Mouse (Mus musculus): Measurements from ENCODE around the gene Aurka.

The Aurka gene

GRCm38 (mm10) chr2:172380513-172380912, 10.2 kb upstream of the Aurka start:
- DNase-seq, result no peak

- DNase-seq, result peak; percentile 62
Measured at GRCm38 (mm10) chr2:172378332-172378731, 8.0 kb upstream of the Aurka start.

- DNase-seq, result no peak
Measured at GRCm38 (mm10) chr2:172376999-172377515, 6.7 kb upstream of the Aurka start.

- no peak for DNase-seq
Measured at GRCm38 (mm10) chr2:172376551-172376950, 6.2 kb upstream of the Aurka start.

DNA sequence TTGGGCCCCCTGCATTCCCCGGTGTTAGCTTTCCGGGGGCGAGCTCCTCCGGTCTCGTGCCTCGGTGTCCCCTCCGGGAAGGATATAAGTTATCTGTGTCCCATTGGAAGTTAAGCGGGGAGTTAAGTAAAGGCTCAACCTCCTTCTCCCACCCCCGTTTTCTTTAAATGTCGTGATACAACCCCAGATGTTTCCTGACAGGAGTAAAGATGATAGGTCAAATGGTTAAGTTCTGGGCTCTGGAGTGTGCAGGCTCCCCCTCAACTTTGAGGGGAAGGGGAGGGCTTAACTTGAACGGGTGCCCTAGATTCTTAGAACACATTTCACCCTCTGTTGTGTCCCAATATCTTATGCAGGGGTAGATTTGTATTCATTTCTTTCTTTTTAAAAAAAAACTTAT, 923 bp upstream of the Aurka start:
- DNase-seq, result no peak

- DNase-seq, result no peak
Measured at GRCm38 (mm10) chr2:172363176-172363575, 7.2 kb downstream of the Aurka start.

GRCm38 (mm10) chr2:172355833-172356232, 14.5 kb downstream of the Aurka start:
- no peak for DNase-seq

- DNase-seq, result no peak
Measured at GRCm38 (mm10) chr2:172354761-172355160, 15.6 kb downstream of the Aurka start.

DNA sequence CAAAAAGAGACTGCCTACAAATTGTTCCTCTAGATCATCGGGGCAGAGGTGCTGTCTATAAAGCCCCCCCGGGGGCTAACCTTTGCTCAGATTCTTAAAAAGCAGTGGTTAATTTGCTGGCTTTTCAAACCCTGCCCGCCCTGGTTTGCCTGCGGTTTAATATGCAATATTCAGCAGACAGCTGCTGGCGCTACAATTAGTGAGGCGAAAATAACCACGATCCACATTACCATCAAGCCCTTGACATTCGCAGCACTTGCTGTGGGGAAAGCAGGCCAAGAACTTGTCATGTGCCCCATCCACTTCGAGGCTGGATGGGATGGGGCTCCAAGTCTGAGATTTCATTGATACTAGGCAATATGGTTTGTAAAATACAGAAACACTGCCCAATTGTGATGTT, 17.1 kb downstream of the Aurka start:
- DNase-seq, result no peak

- DNase-seq, result no peak
Measured at GRCm38 (mm10) chr2:172350773-172351172, 19.6 kb downstream of the Aurka start.

DNA sequence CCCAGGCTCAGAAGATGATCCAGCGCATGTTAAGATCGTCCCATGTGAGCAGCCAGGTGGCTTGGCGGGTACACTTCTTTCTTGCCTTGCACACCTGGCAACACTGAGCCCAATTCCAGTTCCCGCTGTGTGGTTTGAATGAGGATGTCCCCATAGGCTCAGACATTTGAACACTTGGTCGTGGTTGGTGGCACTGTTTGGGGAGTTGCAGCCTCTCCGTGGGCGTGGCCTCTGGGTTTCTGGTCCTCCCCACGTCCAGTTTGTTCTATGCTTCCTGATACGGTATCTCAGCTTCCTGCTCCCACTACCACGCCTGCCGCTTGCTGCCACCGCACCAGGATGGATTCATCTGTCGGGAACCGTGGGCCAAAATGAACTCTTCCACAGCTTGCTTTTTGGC, 20.6 kb downstream of the Aurka start:
- DNase-seq, result no peak

- peak; percentile 68 for DNase-seq
Measured at GRCm38 (mm10) chr2:172348297-172348950, 21.9 kb downstream of the Aurka start.

GRCm38 (mm10) chr2:172346933-172347611, 23.3 kb downstream of the Aurka start:
- no peak for DNase-seq

GRCm38 (mm10) chr2:172346034-172346929, 24.1 kb downstream of the Aurka start:
- DNase-seq, result peak; percentile 44

GRCm38 (mm10) chr2:172345258-172345738, 25.0 kb downstream of the Aurka start, which contains the start of gene Fam210b:
TSS of gene Fam210b (plus strand) at chr2:172345565.
- DNase-seq, result peak; percentile 98

DNA sequence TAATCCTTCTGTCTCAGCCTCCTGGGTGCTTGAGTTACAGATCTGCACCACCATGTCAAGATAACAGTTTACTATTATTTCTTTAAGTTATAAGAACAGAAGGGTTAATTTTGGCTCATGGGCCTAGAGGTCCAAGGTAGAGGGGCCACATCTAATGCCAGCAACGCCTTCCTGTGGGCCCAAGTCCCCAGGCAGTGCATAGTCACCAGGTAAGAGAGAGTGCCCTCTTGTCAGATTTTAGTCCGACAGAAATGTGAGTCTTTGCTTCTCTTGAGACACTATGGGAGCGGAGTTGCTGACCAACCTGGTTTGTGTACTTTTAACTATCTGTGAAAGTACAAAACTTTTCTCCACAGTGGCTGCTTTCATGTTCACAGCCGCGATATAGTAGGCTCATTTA, 25.7 kb downstream of the Aurka start:
- DNase-seq, result no peak

DNA sequence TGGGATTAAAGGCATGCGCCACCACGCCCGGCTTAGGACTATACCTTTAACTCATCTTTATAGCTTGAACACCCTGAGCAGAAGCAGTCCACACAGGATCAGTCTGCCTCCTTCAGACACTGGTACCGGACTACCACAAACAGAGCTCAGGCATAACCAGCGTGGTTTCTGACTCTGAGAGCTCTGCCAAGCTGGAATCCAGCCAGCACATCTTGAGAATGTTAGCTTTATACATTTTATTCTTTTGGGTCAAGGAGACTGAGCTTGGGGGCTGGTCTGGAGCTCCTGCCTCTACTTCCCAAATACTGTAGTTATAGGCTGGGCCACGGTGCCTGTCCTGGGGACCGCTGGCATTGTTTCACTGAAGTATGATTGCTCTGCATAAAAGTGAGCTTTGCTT, 26.6 kb downstream of the Aurka start:
- peak; percentile 8 for DNase-seq

DNA sequence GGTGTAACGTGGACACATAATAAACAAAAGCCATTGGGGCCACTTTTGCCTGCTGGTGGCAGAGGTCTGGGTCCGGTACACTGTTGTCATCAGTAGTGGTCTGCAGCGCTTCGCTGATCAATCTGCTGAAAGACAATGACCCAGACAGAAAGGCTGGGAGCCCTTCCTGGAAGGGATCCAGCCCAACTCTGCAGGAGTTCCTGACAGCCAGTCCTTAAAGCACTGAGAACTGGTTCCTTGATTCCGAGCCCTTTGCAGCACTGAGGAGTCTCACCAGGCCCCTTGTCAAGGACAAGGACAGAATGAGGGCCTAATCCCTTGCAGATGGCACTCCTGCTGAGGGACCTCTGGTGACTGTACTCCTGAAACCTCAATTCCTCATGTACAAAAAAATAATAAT, 28.7 kb downstream of the Aurka start:
- DNase-seq, result no peak

DNA sequence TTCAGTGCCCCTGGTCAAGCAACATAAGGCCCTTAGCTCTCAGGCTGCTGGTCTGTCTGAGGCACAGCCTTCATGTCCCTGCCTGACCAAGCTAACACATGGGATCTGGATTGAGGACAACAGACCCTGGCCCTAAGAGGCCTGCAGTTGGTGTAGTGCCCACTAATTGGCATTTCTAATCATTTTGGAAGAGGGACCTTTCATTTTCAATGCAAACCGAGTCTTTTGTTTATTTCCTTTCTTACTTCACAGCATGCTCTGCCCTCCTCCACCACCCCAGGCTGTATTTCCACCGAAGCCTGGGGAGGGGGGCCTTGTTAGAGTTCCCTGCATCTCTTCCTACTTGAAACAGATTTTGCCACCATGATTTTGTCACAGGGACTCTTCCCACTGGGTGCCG, 29.4 kb downstream of the Aurka start:
- no peak for DNase-seq

GRCm38 (mm10) chr2:172338206-172338942, 32.0 kb downstream of the Aurka start:
- DNase-seq, result no peak

DNA sequence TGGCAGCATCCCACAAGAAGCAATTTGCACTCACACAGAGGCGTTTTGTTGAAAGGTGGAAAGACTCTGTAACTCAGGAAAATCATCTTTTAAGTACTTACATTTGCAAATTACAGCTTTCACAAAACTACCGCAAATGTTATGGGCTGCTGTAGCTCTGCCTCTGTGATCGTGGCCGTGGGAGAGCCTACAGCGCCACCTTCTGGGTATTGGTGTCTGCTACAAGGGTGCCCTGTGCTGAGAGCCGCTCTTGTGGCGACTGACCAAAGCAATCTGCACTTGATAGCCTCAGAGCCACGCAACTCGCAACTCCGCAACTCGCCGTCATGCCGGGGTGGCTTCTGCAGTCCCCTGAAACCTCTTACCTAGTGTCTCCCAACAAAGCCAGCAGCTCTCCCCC, 41.2 kb downstream of the Aurka start:
- peak; percentile 63 for DNase-seq

DNA sequence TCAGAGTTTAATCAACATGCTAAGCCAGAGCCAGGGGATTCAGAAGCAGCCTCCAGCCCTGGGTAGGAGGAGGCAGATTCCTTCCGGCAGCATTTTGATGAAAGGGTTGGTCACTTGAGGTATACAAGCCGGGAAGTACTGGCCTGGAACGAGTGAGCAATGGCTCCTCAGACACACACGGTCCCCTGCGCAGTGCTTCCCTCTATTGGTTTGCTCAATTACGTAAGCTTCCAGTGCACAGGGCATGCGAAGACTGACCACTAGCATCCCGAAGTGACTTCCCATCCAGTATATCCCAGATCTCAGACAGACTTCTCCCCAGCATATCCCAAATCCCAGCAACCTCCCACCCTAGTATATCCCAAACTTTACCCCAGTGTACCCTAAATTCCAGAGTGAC, 42.1 kb downstream of the Aurka start:
- DNase-seq, result no peak

GRCm38 (mm10) chr2:172320878-172321277, 49.5 kb downstream of the Aurka start:
- peak; percentile 79 for DNase-seq

Data from lung, postnatal 14 days (tissue).